Mouse (Mus musculus) effector memory CD4-positive, alpha-beta T cell, adult 5 months (primary cell): ENCODE results near the gene Sike1. TPM values are rescaled to one million over a fixed set of nuclear protein-coding genes. Genes with fewer than 3 reads are reported as not detected.

ENCODE experiments used
- polyA plus RNA-seq: library from polyadenylated mRNA; unstranded; fragments of 100-300 nt; shearing (Covaris generic); gene quantifications from one replicate; pipeline ENCODE4 v1.2.1, GENCODE M21; 2017

The Sike1 gene
- polyA plus RNA-seq = 74.3 TPM

GRCm38 (mm10) chr3:102995605-102996321 is at the start of gene Sike1:
Gene Sike1, plus strand, starts transcription at chr3:102995708.

GRCm38 (mm10) chr3:102964033-102964432 is 31.5 kb upstream of the Sike1 start, which contains the start of gene Nr1h5:
Gene Nr1h5, minus strand, starts transcription at chr3:102964133.

GRCm38 (mm10) chr3:103020249-103020942 is 24.9 kb downstream of the Sike1 start, which contains the start of gene Csde1:
Gene Csde1, plus strand, starts transcription at chr3:103020426.

Other genes with a start within 250 kb of the Sike1 start
- 0.11 TPM for gene Tshb, start 213.0 kb upstream of the Sike1 start, polyA plus RNA-seq
- gene Sycp1, start 59.6 kb upstream of the Sike1 start, polyA plus RNA-seq = not detected
- gene Nr1h5, start 31.6 kb upstream of the Sike1 start, polyA plus RNA-seq = not detected
- gene Csde1, start 24.7 kb downstream of the Sike1 start, polyA plus RNA-seq = 546 TPM
- 59.5 TPM for gene Nras, start 62.6 kb downstream of the Sike1 start, polyA plus RNA-seq
- not detected for gene Ampd1, start 78.3 kb downstream of the Sike1 start, polyA plus RNA-seq
- 0.76 TPM for gene Dennd2c, start 106.9 kb downstream of the Sike1 start, polyA plus RNA-seq
- gene Bcas2, start 175.9 kb downstream of the Sike1 start, polyA plus RNA-seq = 129 TPM